Mouse (Mus musculus) kidney, adult 2 months (tissue): Measurements from ENCODE around the gene Prpsap2. TPM values are rescaled to one million over a fixed set of nuclear protein-coding genes. Genes with fewer than 3 reads are reported as not detected.

Source experiments
- DNase-seq: peaks from one replicate; pipeline ENCODE4 v3.0.0; 2021
- H3K27ac ChIP-seq: fragments of 200-500 bp; 2 replicates; pipeline ENCODE4 v1.5.1; 2012; ENCODE audit warnings: low read depth, low read length, control low read depth, inconsistent platforms; ENCODE audit not compliant: insufficient read depth
- H3K27me3 ChIP-seq: fragments of 200-500 bp; replicated peaks from 2 replicates; pipeline ENCODE4 v1.6.1; 2012; ENCODE audit warnings: mild to moderate bottlenecking, moderate library complexity, low read length, inconsistent platforms; ENCODE audit not compliant: control insufficient read depth, insufficient read depth
- H3K36me3 ChIP-seq: fragments of 200-500 bp; 2 replicates; pipeline ENCODE4 v1.6.1; 2012; ENCODE audit warnings: mild to moderate bottlenecking, moderate library complexity, low read length, inconsistent platforms; ENCODE audit not compliant: control insufficient read depth, insufficient read depth
- H3K4me1 ChIP-seq: fragments of 200-500 bp; 2 replicates; pipeline ENCODE4 v1.6.1; 2011; ENCODE audit warnings: low read length; ENCODE audit not compliant: control insufficient read depth, insufficient read depth
- H3K4me3 ChIP-seq: fragments of 200-500 bp; 2 replicates; pipeline ENCODE4 v1.5.1; 2011; ENCODE audit warnings: mild to moderate bottlenecking, low read depth, low read length, control low read depth; ENCODE audit not compliant: insufficient read depth
- CTCF ChIP-seq: fragments of 200-500 bp; conservative IDR thresholded peaks from 2 replicates; pipeline ENCODE4 v1.5.1; 2011; ENCODE audit warnings: low read depth, mild to moderate bottlenecking, control low read depth, low read length, moderate library complexity, mixed read lengths; ENCODE audit not compliant: insufficient read depth, insufficient read length
- POLR2A ChIP-seq: fragments of 200-500 bp; IDR thresholded peaks from one replicate; pipeline ENCODE4 v1.6.1; 2011; ENCODE audit warnings: low read depth, low read length, control low read depth
- WGBS: fragments of 180-500 bp; shearing (Covaris S2); methylation state at CpG from one replicate; pipeline ENCODE4 v1.1.7; 2018; 5-methylcytosine and 5-hydroxymethylcytosine counted together
- polyA plus RNA-seq: library from polyadenylated mRNA; depleted of rRNA; stranded (reverse); fragments of >200 nt; gene quantifications from 2 replicates; pipeline ENCODE4 v1.2.3, GENCODE M21; 2012; rRNA removed

The Prpsap2 gene
- polyA plus RNA-seq, 1 experiment = 21.4 TPM

DNA sequence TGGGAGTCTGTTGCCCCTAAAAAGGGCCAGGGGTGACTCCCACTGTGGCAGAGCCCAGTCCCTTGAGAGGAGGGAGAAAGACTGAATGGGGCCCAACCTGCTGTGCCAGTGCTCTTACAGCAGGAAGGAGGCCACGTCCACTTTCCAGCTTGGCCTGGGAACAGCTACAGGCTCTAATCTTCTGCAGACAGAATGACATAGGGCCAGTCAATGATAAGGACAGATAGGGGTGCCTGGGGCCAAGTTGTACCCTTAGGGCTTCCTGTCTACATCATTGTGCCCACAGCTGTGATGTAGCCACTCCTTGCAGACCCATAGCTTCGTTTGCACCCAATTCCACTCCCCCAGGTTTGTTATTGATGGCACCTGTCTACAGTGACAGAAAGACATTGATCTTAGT, 75.7 kb downstream of the Prpsap2 start:
- no peak for TF ChIP-seq CTCF
- TF ChIP-seq POLR2A = no peak
- no peak overlapping the region for H3K4me3 ChIP-seq
- DNase-seq = no peak
- H3K27ac ChIP-seq = no peak overlapping the region
- 54% methylated on average over 2 of the region's 2 CpGs for WGBS
- H3K27me3 ChIP-seq = no peaks in the 10 kb centered on the region
- no peaks in the 10 kb centered on the region for H3K36me3 ChIP-seq
- H3K4me1 ChIP-seq = peaks cover 8% of the 10 kb centered on the region

DNA sequence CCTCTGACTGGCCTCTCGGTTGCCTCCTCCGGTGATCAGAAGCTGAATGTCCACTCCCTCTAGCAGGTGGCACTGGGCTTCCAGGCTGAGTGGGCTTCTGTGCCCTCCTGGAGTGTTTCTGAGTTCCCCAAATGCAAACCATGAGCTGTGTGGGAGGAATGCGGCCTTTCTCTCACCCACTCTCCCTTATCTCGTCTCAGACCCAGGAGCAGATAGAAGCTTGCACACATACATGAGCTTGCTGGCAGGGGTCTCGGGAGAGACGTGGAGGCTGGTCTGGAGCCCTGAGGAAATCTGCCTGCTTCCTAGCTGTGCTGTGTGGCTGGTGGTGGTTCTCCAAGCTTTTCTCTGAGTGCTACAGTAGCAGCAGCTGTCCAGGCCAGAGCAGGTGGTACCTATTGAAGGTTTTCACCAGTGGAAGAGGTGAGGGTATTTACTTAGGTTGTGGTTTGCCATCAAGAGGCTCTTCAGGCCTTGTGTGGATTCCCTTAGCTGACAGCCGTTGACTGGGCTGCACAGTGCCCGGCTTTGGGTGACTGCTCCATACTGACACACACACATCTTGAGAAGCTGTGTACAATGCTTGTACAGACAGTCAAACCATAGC, 76.7 kb downstream of the Prpsap2 start:
- no peak for DNase-seq
- Histone ChIP-seq H3K4me3 (peak overlapping the region; percentile 63), H3K36me3 (no peaks in the 10 kb centered on the region), H3K4me1 (peaks cover 8% of the 10 kb centered on the region), H3K27ac (no peak overlapping the region), H3K27me3 (no peaks in the 10 kb centered on the region)
- TF ChIP-seq POLR2A = no peak
- no peak for TF ChIP-seq CTCF
- 79% methylated on average over 8 of the region's 8 CpGs for WGBS

GRCm38 (mm10) chr11:61683907-61684731, 77.8 kb downstream of the Prpsap2 start, which contains the start of gene Fam83g:
Gene Fam83g, plus strand, starts transcription at chr11:61684091.
- peak; percentile 7 for TF ChIP-seq POLR2A
- no peak for TF ChIP-seq CTCF
- peak; percentile 87 for DNase-seq
- H3K27ac ChIP-seq = 0 out of 2 replicates have a peak within 1 kb of the TSS, but pooled peaks have one; percentile 41
- no peaks in the 10 kb centered on the region for H3K36me3 ChIP-seq
- H3K27me3 ChIP-seq = no peaks in the 10 kb centered on the region
- peak within 1 kb of the TSS; percentile 63 for H3K4me3 ChIP-seq
- peaks cover 8% of the 10 kb centered on the region for H3K4me1 ChIP-seq
- WGBS = 4% methylated on average over 76 of the region's 76 CpGs

Other genes starting within 250 kb of the Prpsap2 start
- 23.1 and 25.7 TPM in 2 replicates for gene Epn2, start 182.4 kb downstream of the Prpsap2 start, polyA plus RNA-seq
- 11.1 and 15.3 TPM in 2 replicates for gene Grap, start 108.8 kb downstream of the Prpsap2 start, polyA plus RNA-seq
- 15.4 and 17.6 TPM in 2 replicates for gene Fam83g, start 78.0 kb downstream of the Prpsap2 start, polyA plus RNA-seq
- 348 and 492 TPM in 2 replicates for gene Slc5a10, start 41.3 kb downstream of the Prpsap2 start, polyA plus RNA-seq
- gene Ulk2, start 93.0 kb upstream of the Prpsap2 start, polyA plus RNA-seq = 47.6 and 54.7 TPM in 2 replicates
- 13.9 and 17.2 TPM in 2 replicates for gene Akap10, start 168.2 kb upstream of the Prpsap2 start, polyA plus RNA-seq
- 9.2 and 9.7 TPM in 2 replicates for gene Specc1, start 194.7 kb upstream of the Prpsap2 start, polyA plus RNA-seq